Mouse (Mus musculus): ENCODE measurements around the gene Fstl4.

The Fstl4 gene

GRCm38 (mm10) chr11:53233590-53233989 lies 469.2 kb downstream of the Fstl4 start:
- no peak for DNase-seq (ENCODE audit: low spot score)
